Mouse (Mus musculus) liver, embryonic 14.5 days (tissue): ENCODE results near the gene S100a8. TPM values are rescaled to one million over a fixed set of nuclear protein-coding genes. Genes with fewer than 3 reads are reported as not detected.

ENCODE experiments used
- ATAC-seq: fragments of 200-750 bp; cut with Nextera tagmentation; 2 replicates; pipeline ENCODE4 v1.8.0; 2017; ENCODE audit warnings: moderate number of reproducible peaks, mild to moderate bottlenecking, moderate library complexity; ENCODE audit not compliant: insufficient read depth
- DNase-seq, 3 experiments: peaks; one replicate each; pipeline ENCODE4 v3.0.0-alpha.2; 2012 to 2013; ENCODE audit warnings: low read depth in 3 of 3, low spot score in 3 of 3
- H3K27ac ChIP-seq: fragments of 300-500 bp; sonication (generic); 2 replicates; pipeline ENCODE4 v1.5.1; 2014; ENCODE audit warnings: moderate library complexity, mild to moderate bottlenecking, control low read depth, inconsistent platforms
- H3K27me3 ChIP-seq: fragments of 300-500 bp; sonication (generic); 2 replicates; pipeline ENCODE4 v1.6.1; 2014; ENCODE audit warnings: mild to moderate bottlenecking, low read length, moderate library complexity; ENCODE audit not compliant: control insufficient read depth, insufficient read depth
- H3K36me3 ChIP-seq: fragments of 300-500 bp; sonication (generic); replicated peaks from 2 replicates; pipeline ENCODE4 v1.6.1; 2014; ENCODE audit warnings: low read depth; ENCODE audit not compliant: control insufficient read depth, insufficient read depth
- H3K4me1 ChIP-seq, 2 experiments: fragments of 200-500 bp in 1 of 2; fragments of 300-500 bp in 1 of 2; sonication (generic) in 1 of 2; replicated peaks; 2 replicates each; pipeline ENCODE4 v1.6.1; 2012 to 2014; ENCODE audit warnings: antibody characterized with exemption in 1 of 2, inconsistent platforms in 1 of 2, low read length in 1 of 2; ENCODE audit not compliant: control insufficient read depth in 2 of 2, insufficient read depth in 2 of 2
- H3K4me2 ChIP-seq: fragments of 300-500 bp; sonication (generic); 2 replicates; pipeline ENCODE4 v1.6.1; 2014; ENCODE audit warnings: low read depth, mild to moderate bottlenecking, control low read depth, moderate library complexity
- H3K4me3 ChIP-seq, 2 experiments: fragments of 200-500 bp in 1 of 2; fragments of 300-500 bp in 1 of 2; sonication (generic) in 1 of 2; 2 replicates each; pipeline ENCODE4 v1.5.1; 2012 to 2014; ENCODE audit warnings: low read depth in 2 of 2, low read length in 2 of 2, mild to moderate bottlenecking in 2 of 2, control low read depth in 1 of 2, inconsistent platforms in 1 of 2, moderate library complexity in 1 of 2; ENCODE audit not compliant: insufficient read depth in 1 of 2
- H3K9ac ChIP-seq: fragments of 300-500 bp; sonication (generic); replicated peaks from 2 replicates; pipeline ENCODE4 v1.6.1; 2014; ENCODE audit warnings: mild to moderate bottlenecking, control low read depth, moderate library complexity
- H3K9me3 ChIP-seq: fragments of 300-500 bp; sonication (generic); 2 replicates; pipeline ENCODE4 v1.6.1; 2016; ENCODE audit warnings: low read length, mixed read lengths; ENCODE audit not compliant: control insufficient read depth
- CTCF ChIP-seq: IDR thresholded peaks from 2 replicates; pipeline ENCODE4 v1.5.1; 2016; ENCODE audit warnings: antibody characterized with exemption, low read depth, control low read depth
- EP300 ChIP-seq: IDR thresholded peaks from 2 replicates; pipeline ENCODE4 v1.6.1; 2016; ENCODE audit warnings: antibody characterized with exemption, low read depth
- WGBS: fragments of 180-500 bp; shearing (Covaris S2); extraction: QIAGEN DNeasy Blood & Tissue Kit; methylation state at CpG from one replicate; pipeline ENCODE4 v1.1.7; 2014; ENCODE audit not compliant: insufficient replicate concordance; 5-methylcytosine and 5-hydroxymethylcytosine counted together
- polyA plus RNA-seq, 2 experiments: library from polyadenylated mRNA; depleted of rRNA in 1 of 2; stranded (reverse) in 1 of 2; unstranded in 1 of 2; fragments of >200 nt; fragmentation: Nextera tagmentation in 1 of 2; extraction: Ambion mirVana in 1 of 2; gene quantifications; 2 replicates each; pipeline versions ENCODE4 v1.2.1 to v1.2.3; 2012 to 2014

Gene S100a8
- polyA plus RNA-seq, 2 experiments = 418 to 1,223 TPM

GRCm38 (mm10) chr3:90627366-90627765 lies 41.4 kb upstream of the S100a8 start:
- H3K36me3 ChIP-seq = no peaks in the 10 kb centered on the region
- DNase-seq (no peak), ATAC-seq (no peak)
- no peak overlapping the region for H3K4me2 ChIP-seq
- H3K4me1 ChIP-seq = no peaks in the 10 kb centered on the region
- no peaks in the 10 kb centered on the region for H3K9me3 ChIP-seq
- no peak overlapping the region for H3K27ac ChIP-seq
- no peaks in the 10 kb centered on the region for H3K27me3 ChIP-seq
- TF ChIP-seq CTCF = no peak
- 51% methylated on average over 5 of the region's 5 CpGs for WGBS
- H3K9ac ChIP-seq = no peak overlapping the region
- H3K4me3 ChIP-seq = no peak overlapping the region

GRCm38 (mm10) chr3:90627807-90628206 lies 41.0 kb upstream of the S100a8 start:
- H3K27me3 ChIP-seq = no peaks in the 10 kb centered on the region
- H3K9me3 ChIP-seq = no peaks in the 10 kb centered on the region
- DNase-seq (no peak), ATAC-seq (no peak)
- H3K9ac ChIP-seq = no peak overlapping the region
- TF ChIP-seq EP300 (no peak), CTCF (peak; percentile 55)
- no peak overlapping the region for H3K27ac ChIP-seq
- H3K4me3 ChIP-seq = no peak overlapping the region
- H3K36me3 ChIP-seq = no peaks in the 10 kb centered on the region
- H3K4me1 ChIP-seq = no peaks in the 10 kb centered on the region
- H3K4me2 ChIP-seq = no peak overlapping the region
- WGBS = 35% methylated on average over 4 of the region's 4 CpGs

- Histone ChIP-seq H3K4me1 (no peaks in the 10 kb centered on the region), H3K4me3 (no peak overlapping the region), H3K36me3 (no peaks in the 10 kb centered on the region), H3K9me3 (no peaks in the 10 kb centered on the region), H3K27ac (no peak overlapping the region), H3K4me2 (no peak overlapping the region), H3K9ac (no peak overlapping the region), H3K27me3 (no peaks in the 10 kb centered on the region)
- DNase-seq (no peak), ATAC-seq (no peak)
- WGBS = 49% methylated on average over 2 of the region's 2 CpGs
- no peak for TF ChIP-seq CTCF
Observed at GRCm38 (mm10) chr3:90629298-90629697, 39.5 kb upstream of the S100a8 start.

GRCm38 (mm10) chr3:90631984-90632383 lies 36.8 kb upstream of the S100a8 start:
- no peak for DNase-seq
- no peaks in the 10 kb centered on the region for H3K27me3 ChIP-seq
- H3K9me3 ChIP-seq = no peaks in the 10 kb centered on the region
- 31% methylated on average over 2 of the region's 2 CpGs for WGBS
- no peak overlapping the region for H3K27ac ChIP-seq
- no peaks in the 10 kb centered on the region for H3K36me3 ChIP-seq
- no peak for TF ChIP-seq EP300
- no peak for TF ChIP-seq CTCF
- no peak overlapping the region for H3K4me3 ChIP-seq
- H3K9ac ChIP-seq = no peak overlapping the region
- ATAC-seq = no peak
- no peaks in the 10 kb centered on the region for H3K4me1 ChIP-seq
- no peak overlapping the region for H3K4me2 ChIP-seq

- no peak overlapping the region for H3K4me3 ChIP-seq
- TF ChIP-seq EP300 (no peak), CTCF (no peak)
- no peaks in the 10 kb centered on the region for H3K27me3 ChIP-seq
- H3K27ac ChIP-seq = no peak overlapping the region
- 38% methylated on average over 1 of the region's 1 CpGs for WGBS
- H3K9me3 ChIP-seq = no peaks in the 10 kb centered on the region
- ATAC-seq = no peak
- H3K4me1 ChIP-seq = no peaks in the 10 kb centered on the region
- no peak overlapping the region for H3K4me2 ChIP-seq
- H3K36me3 ChIP-seq = no peaks in the 10 kb centered on the region
- DNase-seq = no peak
- no peak overlapping the region for H3K9ac ChIP-seq
Observed at GRCm38 (mm10) chr3:90638511-90639275, 30.1 kb upstream of the S100a8 start.
